Mouse (Mus musculus) E14TG2a.4 (cell line): ENCODE measurements around the gene BC055324.
"Not testable (repeated sequence)": the region's sequence is repeated elsewhere in the genome, so short reads cannot be mapped to it uniquely, and the experiment has no call there.

Experiments used
- H3K27me3 ChIP-seq: 2 replicates; pipeline ENCODE4 v1.6.1; 2014; ENCODE audit warnings: low read length, control low read depth; ENCODE audit not compliant: insufficient read depth
- H3K36me3 ChIP-seq: 2 replicates; pipeline ENCODE4 v1.6.1; 2014; ENCODE audit warnings: low read length, control low read depth; ENCODE audit not compliant: insufficient read depth
- H3K4me1 ChIP-seq: replicated peaks from 2 replicates; pipeline ENCODE4 v1.6.1; 2014; ENCODE audit warnings: low read depth, low read length, control low read depth
- H3K4me3 ChIP-seq: replicated peaks from 2 replicates; pipeline ENCODE4 v1.5.1; 2014; ENCODE audit warnings: mild to moderate bottlenecking, low read length
- H3K9me3 ChIP-seq: 2 replicates; pipeline ENCODE4 v1.6.1; 2014; ENCODE audit warnings: low read length, control low read depth
- CTCF ChIP-seq: conservative IDR thresholded peaks from 2 replicates; pipeline ENCODE4 v1.5.1; 2014; ENCODE audit warnings: low read length
- NANOG ChIP-seq: IDR thresholded peaks from 2 replicates; pipeline ENCODE4 v1.6.1; 2014; ENCODE audit warnings: borderline replicate concordance, low read length, mixed read lengths
- POU5F1 ChIP-seq: IDR thresholded peaks from 2 replicates; pipeline ENCODE4 v1.6.1; 2014; ENCODE audit warnings: low read length, borderline replicate concordance

BC055324 gene

GRCm38 (mm10) chr1:163994721-163995608, at the start of gene BC055324, which contains the start of gene Mettl18:
TSS of gene BC055324 (minus strand) at chr1:163994796.
TSS of gene Mettl18 (plus strand) at chr1:163994889.
- Histone ChIP-seq H3K27me3 (no peaks in the 10 kb centered on the region), H3K36me3 (peaks cover 34% of the 10 kb centered on the region), H3K9me3 (no peaks in the 10 kb centered on the region), H3K4me1 (peaks cover 28% of the 10 kb centered on the region), H3K4me3 (peak within 1 kb of the TSS; percentile 91)
- TF ChIP-seq POU5F1 (no peak), NANOG (no peak), CTCF (no peak)

- Histone ChIP-seq H3K9me3 (no peaks in the 10 kb centered on the region), H3K4me3 (no peak overlapping the region), H3K4me1 (no peaks in the 10 kb centered on the region), H3K27me3 (no peaks in the 10 kb centered on the region), H3K36me3 (no peaks in the 10 kb centered on the region)
- TF ChIP-seq POU5F1 (no peak), NANOG (no peak), CTCF (no peak)
Observed at GRCm38 (mm10) chr1:164043549-164043948, 49.0 kb upstream of the BC055324 start.

GRCm38 (mm10) chr1:164040385-164041135, 46.0 kb upstream of the BC055324 start:
- Histone ChIP-seq H3K4me1 (no peaks in the 10 kb centered on the region), H3K4me3 (no peak overlapping the region), H3K27me3 (no peaks in the 10 kb centered on the region), H3K36me3 (no peaks in the 10 kb centered on the region), H3K9me3 (no peaks in the 10 kb centered on the region)
- TF ChIP-seq NANOG = no peak
- TF ChIP-seq CTCF = no peak
- TF ChIP-seq POU5F1 = no peak

GRCm38 (mm10) chr1:164027416-164027815, 32.8 kb upstream of the BC055324 start:
- H3K9me3 ChIP-seq = 0 out of 2 replicates have a peak, but pooled peaks cover 6% of the 10 kb centered on the region
- H3K4me1 ChIP-seq = 0 out of 2 replicates have a peak, but pooled peaks cover 7% of the 10 kb centered on the region
- no peaks in the 10 kb centered on the region for H3K36me3 ChIP-seq
- H3K4me3 ChIP-seq = no peak overlapping the region
- TF ChIP-seq CTCF = peak; percentile 77
- TF ChIP-seq NANOG = no peak
- no peaks in the 10 kb centered on the region for H3K27me3 ChIP-seq

GRCm38 (mm10) chr1:164025685-164026084, 31.1 kb upstream of the BC055324 start:
- no peak for TF ChIP-seq CTCF
- no peak for TF ChIP-seq POU5F1
- no peak for TF ChIP-seq NANOG
- no peaks in the 10 kb centered on the region for H3K27me3 ChIP-seq
- peaks cover 16% of the 10 kb centered on the region for H3K4me1 ChIP-seq
- H3K9me3 ChIP-seq = 0 out of 2 replicates have a peak, but pooled peaks cover 6% of the 10 kb centered on the region
- H3K4me3 ChIP-seq = no peak overlapping the region
- H3K36me3 ChIP-seq = no peaks in the 10 kb centered on the region

- H3K9me3 ChIP-seq, H3K4me3 ChIP-seq, H3K36me3 ChIP-seq, H3K27me3 ChIP-seq: not testable (repeated sequence)
- TF ChIP-seq CTCF = peak; percentile 19
- H3K4me1 ChIP-seq = peaks cover 42% of the 10 kb centered on the region
Observed at GRCm38 (mm10) chr1:164022106-164022505, 27.5 kb upstream of the BC055324 start.

GRCm38 (mm10) chr1:164020746-164021145, 26.1 kb upstream of the BC055324 start:
- Histone ChIP-seq H3K4me1 (peaks cover 45% of the 10 kb centered on the region), H3K4me3 (peak overlapping the region; percentile 71)
- H3K36me3 ChIP-seq, H3K27me3 ChIP-seq, H3K9me3 ChIP-seq: not testable (repeated sequence)
- TF ChIP-seq NANOG = peak; percentile 4; the same call in 1 of the 2 replicates

- peaks cover 53% of the 10 kb centered on the region for H3K4me1 ChIP-seq
- TF ChIP-seq CTCF (no peak), NANOG (peak; percentile 53)
- H3K4me3 ChIP-seq = peak overlapping the region; percentile 71
- no peaks in the 10 kb centered on the region for H3K36me3 ChIP-seq
- H3K9me3 ChIP-seq = no peaks in the 10 kb centered on the region
- no peaks in the 10 kb centered on the region for H3K27me3 ChIP-seq
Observed at GRCm38 (mm10) chr1:164019789-164020188, 25.2 kb upstream of the BC055324 start.
